Mouse (Mus musculus): ENCODE measurements around the gene Tnfrsf1b. TPM values are rescaled to one million over a fixed set of nuclear protein-coding genes. Genes with fewer than 3 reads are reported as not detected.

Gene Tnfrsf1b
- polyA plus RNA-seq, 1 experiment: 222 TPM

GRCm38 (mm10) chr4:145211076-145211475 is 35.6 kb downstream of the Tnfrsf1b start:
- peaks cover 37% of the 10 kb centered on the region for H3K4me1 ChIP-seq (ENCODE audit: control insufficient read depth, insufficient read depth, low read length)
- no peak overlapping the region for H3K4me3 ChIP-seq (ENCODE audit: insufficient read depth, low read length)
- TF ChIP-seq POLR2A (IDR thresholded peaks at IDR 0.05; ENCODE audit: borderline replicate concordance, low read depth, low read length): no peak
- TF ChIP-seq CTCF (IDR thresholded peaks at IDR 0.05; ENCODE audit: low read depth, low read length): no peak
- H3K27ac ChIP-seq (ENCODE audit: insufficient read depth, low read depth, low read length): no peak overlapping the region

DNA sequence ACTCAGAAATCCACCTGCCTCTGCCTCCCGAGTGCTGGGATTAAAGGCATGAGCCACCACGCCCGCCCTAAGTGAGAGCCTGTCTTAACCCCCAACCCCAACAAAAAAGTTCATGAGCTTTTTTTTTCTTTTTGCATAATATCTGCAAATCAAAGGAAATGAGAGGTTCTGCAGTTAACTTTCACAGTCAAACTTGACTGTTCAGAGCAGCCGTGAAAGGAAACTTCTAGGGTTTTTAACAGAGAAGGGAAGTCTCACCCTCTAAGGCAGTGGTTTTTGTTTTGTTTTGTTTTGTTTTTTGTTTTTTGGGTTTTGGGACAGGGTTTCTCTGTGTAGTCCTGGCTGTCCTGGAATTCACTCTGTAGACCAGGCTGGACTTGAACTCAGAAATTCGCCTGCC is 36.1 kb downstream of the Tnfrsf1b start:
- Histone ChIP-seq H3K4me3 (ENCODE audit: insufficient read depth, low read length) (no peak overlapping the region), H3K4me1 (ENCODE audit: control insufficient read depth, insufficient read depth, low read length) (peaks cover 32% of the 10 kb centered on the region), H3K27ac (ENCODE audit: insufficient read depth, low read depth, low read length) (no peak overlapping the region)
- TF ChIP-seq CTCF (IDR thresholded peaks at IDR 0.05; ENCODE audit: low read depth, low read length) (no peak), POLR2A (IDR thresholded peaks at IDR 0.05; ENCODE audit: borderline replicate concordance, low read depth, low read length) (no peak)

DNA sequence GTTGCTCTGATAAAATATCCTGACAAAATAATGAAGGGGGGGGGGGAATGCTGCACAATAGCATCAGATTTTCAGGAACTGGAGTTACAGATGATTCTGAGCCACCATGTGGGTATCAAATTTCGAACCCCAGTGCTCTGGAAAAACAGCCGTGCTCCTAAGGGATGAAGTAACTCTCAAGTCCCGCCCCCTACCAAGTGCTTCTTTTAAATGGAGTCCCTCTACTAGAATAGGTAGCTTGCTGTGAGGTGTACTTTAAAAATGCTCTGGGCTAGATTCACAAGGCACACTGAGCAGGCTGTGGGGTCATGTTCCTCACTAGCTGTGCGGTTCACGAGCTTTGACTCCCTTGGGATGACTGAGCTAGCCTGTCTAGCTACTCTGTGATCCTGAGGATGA is 37.0 kb downstream of the Tnfrsf1b start:
- Histone ChIP-seq H3K4me3 (ENCODE audit: insufficient read depth, low read length) (no peak overlapping the region), H3K27ac (ENCODE audit: insufficient read depth, low read depth, low read length) (no peak overlapping the region), H3K4me1 (ENCODE audit: control insufficient read depth, insufficient read depth, low read length) (peaks cover 24% of the 10 kb centered on the region)
- TF ChIP-seq CTCF (IDR thresholded peaks at IDR 0.05; ENCODE audit: low read depth, low read length): no peak
- TF ChIP-seq POLR2A (IDR thresholded peaks at IDR 0.05; ENCODE audit: borderline replicate concordance, low read depth, low read length): no peak

DNA sequence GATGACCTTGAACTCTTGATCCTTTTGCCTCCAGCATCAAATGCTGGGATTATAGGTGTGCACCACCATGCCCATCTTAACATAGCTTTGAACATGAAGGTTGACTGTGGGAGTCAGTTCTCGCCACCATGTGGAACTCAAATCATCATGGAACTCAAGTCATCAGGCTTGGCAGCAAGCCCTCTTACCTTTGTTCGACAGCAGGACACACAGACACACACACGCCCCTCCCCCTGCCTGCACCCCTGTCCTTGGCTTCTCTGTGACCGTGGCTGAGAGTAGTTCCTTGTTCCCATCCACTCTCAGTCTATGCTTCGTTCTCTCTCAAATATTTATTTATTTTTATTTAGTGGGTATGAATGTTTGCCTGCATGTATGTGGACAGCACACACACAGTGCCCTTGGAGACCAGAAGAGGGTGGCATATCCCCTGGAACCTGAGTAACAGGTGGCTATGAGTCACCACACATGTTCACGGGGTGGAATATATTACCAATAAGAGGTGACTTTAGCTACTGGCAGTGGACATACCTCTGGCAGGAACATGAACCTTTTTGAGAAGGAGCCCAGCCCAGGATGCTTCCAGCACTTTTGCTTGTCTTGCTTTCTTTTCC is 37.5 kb downstream of the Tnfrsf1b start:
- Histone ChIP-seq H3K27ac (ENCODE audit: insufficient read depth, low read depth, low read length) (no peak overlapping the region), H3K4me1 (ENCODE audit: control insufficient read depth, insufficient read depth, low read length) (peaks cover 22% of the 10 kb centered on the region)
- TF ChIP-seq POLR2A (IDR thresholded peaks at IDR 0.05; ENCODE audit: borderline replicate concordance, low read depth, low read length): no peak
- TF ChIP-seq CTCF (IDR thresholded peaks at IDR 0.05; ENCODE audit: low read depth, low read length): no peak

GRCm38 (mm10) chr4:145207718-145208371 is 38.8 kb downstream of the Tnfrsf1b start:
- no peak overlapping the region for H3K27ac ChIP-seq (ENCODE audit: insufficient read depth, low read depth, low read length)
- TF ChIP-seq POLR2A (IDR thresholded peaks at IDR 0.05; ENCODE audit: borderline replicate concordance, low read depth, low read length) (no peak), CTCF (IDR thresholded peaks at IDR 0.05; ENCODE audit: low read depth, low read length) (no peak)
- H3K4me1 ChIP-seq (ENCODE audit: control insufficient read depth, insufficient read depth, low read length): peaks cover 20% of the 10 kb centered on the region
- H3K4me3 ChIP-seq (ENCODE audit: insufficient read depth, low read length): no peak overlapping the region

More for the DNA sequence above, 37.5 kb downstream of the Tnfrsf1b start:
- no peak overlapping the region for H3K4me3 ChIP-seq (ENCODE audit: insufficient read depth, low read length)

DNA sequence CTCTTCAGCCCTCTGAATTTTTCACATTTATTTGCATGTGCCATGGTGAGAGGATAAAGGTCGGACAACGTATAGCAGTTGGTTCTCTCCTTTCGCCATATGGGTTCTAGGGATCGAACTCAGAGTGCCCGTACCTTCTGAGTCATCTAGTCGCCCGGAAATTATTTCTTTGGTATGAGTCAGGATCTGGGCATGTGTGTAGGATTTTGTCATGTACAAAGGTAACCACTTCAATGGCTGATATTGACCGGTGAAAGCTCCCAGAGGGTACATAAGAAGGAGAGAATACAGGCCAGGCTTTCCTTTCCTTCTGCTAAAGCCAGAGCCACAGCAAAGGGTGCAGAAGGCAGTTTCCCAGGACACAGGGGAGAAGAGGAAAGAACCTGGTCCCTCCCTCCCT is 41.9 kb downstream of the Tnfrsf1b start:
- TF ChIP-seq CTCF (IDR thresholded peaks at IDR 0.05; ENCODE audit: low read depth, low read length) (no peak), POLR2A (IDR thresholded peaks at IDR 0.05; ENCODE audit: borderline replicate concordance, low read depth, low read length) (no peak)
- Histone ChIP-seq H3K27ac (ENCODE audit: insufficient read depth, low read depth, low read length) (no peak overlapping the region), H3K4me1 (ENCODE audit: control insufficient read depth, insufficient read depth, low read length) (peaks cover 16% of the 10 kb centered on the region), H3K4me3 (ENCODE audit: insufficient read depth, low read length) (no peak overlapping the region)

- Histone ChIP-seq H3K4me3 (ENCODE audit: insufficient read depth, low read length) (no peak overlapping the region), H3K4me1 (ENCODE audit: control insufficient read depth, insufficient read depth, low read length) (peaks cover 20% of the 10 kb centered on the region), H3K27ac (ENCODE audit: insufficient read depth, low read depth, low read length) (no peak overlapping the region)
Observed at GRCm38 (mm10) chr4:145203305-145203704, 43.4 kb downstream of the Tnfrsf1b start.

GRCm38 (mm10) chr4:145201424-145201823 is 45.2 kb downstream of the Tnfrsf1b start:
- Histone ChIP-seq H3K27ac (ENCODE audit: insufficient read depth, low read depth, low read length) (peak overlapping the region; percentile 25; the same call in 1 of the 2 replicates), H3K4me1 (ENCODE audit: control insufficient read depth, insufficient read depth, low read length) (peaks cover 25% of the 10 kb centered on the region), H3K4me3 (ENCODE audit: insufficient read depth, low read length) (no peak overlapping the region)
- TF ChIP-seq CTCF (IDR thresholded peaks at IDR 0.05; ENCODE audit: low read depth, low read length) (no peak), POLR2A (IDR thresholded peaks at IDR 0.05; ENCODE audit: borderline replicate concordance, low read depth, low read length) (no peak)

More at GRCm38 (mm10) chr4:145203305-145203704, 43.4 kb downstream of the Tnfrsf1b start:
- no peak for TF ChIP-seq POLR2A (IDR thresholded peaks at IDR 0.05; ENCODE audit: borderline replicate concordance, low read depth, low read length)
- TF ChIP-seq CTCF (IDR thresholded peaks at IDR 0.05; ENCODE audit: low read depth, low read length): no peak

- peaks cover 29% of the 10 kb centered on the region for H3K4me1 ChIP-seq (ENCODE audit: control insufficient read depth, insufficient read depth, low read length)
- TF ChIP-seq CTCF (IDR thresholded peaks at IDR 0.05; ENCODE audit: low read depth, low read length) (no peak), POLR2A (IDR thresholded peaks at IDR 0.05; ENCODE audit: borderline replicate concordance, low read depth, low read length) (no peak)
- H3K27ac ChIP-seq (ENCODE audit: insufficient read depth, low read depth, low read length): peak overlapping the region; percentile 91
- H3K4me3 ChIP-seq (ENCODE audit: insufficient read depth, low read length): peak overlapping the region; percentile 12; the same call in 1 of the 2 replicates
Observed at GRCm38 (mm10) chr4:145199982-145200699, 46.5 kb downstream of the Tnfrsf1b start.

DNA sequence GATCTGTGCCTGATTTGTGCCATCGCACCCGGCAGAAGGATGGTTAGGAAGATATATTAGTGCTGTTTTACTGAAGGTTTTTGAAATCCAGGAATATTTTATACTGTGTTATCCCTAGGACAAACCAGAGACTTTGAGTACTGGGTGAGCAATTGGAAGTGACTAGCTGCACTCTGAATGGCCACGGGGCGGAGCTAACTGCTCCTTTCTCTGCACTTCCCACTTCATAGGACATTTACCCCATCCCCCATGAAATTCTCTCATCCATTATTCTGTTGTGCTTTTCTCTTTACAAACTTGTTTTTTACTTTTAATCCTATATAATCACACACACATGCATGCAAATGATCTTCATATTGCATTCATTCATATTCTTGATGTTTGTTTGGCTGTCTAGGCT is 50.1 kb downstream of the Tnfrsf1b start:
- Histone ChIP-seq H3K27ac (ENCODE audit: insufficient read depth, low read depth, low read length) (no peak overlapping the region), H3K4me1 (ENCODE audit: control insufficient read depth, insufficient read depth, low read length) (peaks cover 34% of the 10 kb centered on the region), H3K4me3 (ENCODE audit: insufficient read depth, low read length) (no peak overlapping the region)
- TF ChIP-seq POLR2A (IDR thresholded peaks at IDR 0.05; ENCODE audit: borderline replicate concordance, low read depth, low read length) (no peak), CTCF (IDR thresholded peaks at IDR 0.05; ENCODE audit: low read depth, low read length) (0 out of 2 replicates have a peak, but pooled peaks have one; percentile 22)

Measured in bone marrow macrophage, adult 2 months (primary cell).